Mouse (Mus musculus) bone marrow, adult 2 months (tissue): Measurements from ENCODE around the gene Tmprss3. TPM values are rescaled to one million over a fixed set of nuclear protein-coding genes. Genes with fewer than 3 reads are reported as not detected.

ENCODE experiments used
- H3K27ac ChIP-seq: fragments of 200-500 bp; 2 replicates; pipeline ENCODE4 v1.5.1; 2012; ENCODE audit warnings: low read depth, mild to moderate bottlenecking, control low read depth, inconsistent platforms, low read length; ENCODE audit not compliant: control insufficient read depth, poor library complexity, insufficient read depth
- H3K4me1 ChIP-seq: fragments of 200-500 bp; 2 replicates; pipeline ENCODE4 v1.6.1; 2011; ENCODE audit warnings: low read length; ENCODE audit not compliant: control insufficient read depth, insufficient read depth
- H3K4me3 ChIP-seq: fragments of 200-500 bp; replicated peaks from 2 replicates; pipeline ENCODE3; 2011; ENCODE audit warnings: mild to moderate bottlenecking, low read depth, low read length, control low read depth; ENCODE audit not compliant: control insufficient read depth
- CTCF ChIP-seq: fragments of 200-500 bp; IDR thresholded peaks from 2 replicates; pipeline ENCODE4 v1.5.1; 2011; ENCODE audit warnings: low read length, control low read depth; ENCODE audit not compliant: control insufficient read depth, insufficient read depth
- POLR2A ChIP-seq: fragments of 200-500 bp; IDR thresholded peaks from 2 replicates; pipeline ENCODE4 v1.6.1; 2011; ENCODE audit warnings: low read depth, mild to moderate bottlenecking, control low read depth, low read length, borderline replicate concordance; ENCODE audit not compliant: control insufficient read depth
- WGBS: fragments of 180-500 bp; shearing (Covaris S2); methylation state at CpG from one replicate; pipeline ENCODE4 v1.1.7; 2018; 5-methylcytosine and 5-hydroxymethylcytosine counted together
- polyA plus RNA-seq: library from polyadenylated mRNA; stranded (reverse); fragments of >200 nt; gene quantifications from 2 replicates; pipeline ENCODE4 v1.2.4, GENCODE M21; 2011; ENCODE audit warnings: low replicate concordance; ENCODE audit not compliant: missing spikeins, insufficient read depth, insufficient read length

Tmprss3 gene
- polyA plus RNA-seq, 1 experiment, result 4.2 TPM

DNA sequence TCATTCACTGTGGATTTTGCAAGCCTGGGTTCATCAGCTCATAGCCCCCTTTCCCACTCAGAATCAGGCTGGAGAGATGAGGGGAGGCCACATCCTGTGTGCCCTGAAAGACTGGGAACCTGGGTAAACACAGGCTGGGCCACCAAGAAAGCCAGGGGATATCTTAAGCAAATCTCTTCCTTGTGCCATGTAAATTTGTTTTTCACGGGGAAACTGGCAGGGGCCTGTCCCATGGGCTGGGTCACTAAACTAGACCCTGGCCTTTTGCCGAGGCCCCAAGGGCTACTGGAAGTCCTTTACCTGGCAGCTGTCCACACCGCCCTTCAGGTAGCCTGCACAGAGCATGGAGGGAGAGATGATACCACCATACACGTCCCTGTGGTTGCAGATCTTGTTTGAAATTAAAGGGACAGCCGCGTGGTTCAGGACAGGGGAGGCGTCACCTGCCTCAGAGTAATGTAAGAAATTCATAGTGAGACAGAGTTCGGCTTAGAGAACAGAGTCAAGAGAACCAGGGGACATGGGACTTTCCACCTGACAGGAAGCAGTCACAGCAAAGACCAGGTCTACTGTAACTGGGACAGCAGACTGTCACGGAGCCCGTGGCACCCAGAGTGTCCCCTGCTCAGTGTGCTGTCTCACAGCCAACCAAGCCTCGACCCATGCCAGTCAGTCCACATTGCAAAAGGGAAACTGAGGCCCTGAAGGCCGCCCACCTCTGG, 14.3 kb downstream of the Tmprss3 start:
- Histone ChIP-seq H3K27ac (no peak overlapping the region), H3K4me1 (peaks cover 2% of the 10 kb centered on the region; the same call in 1 of the 2 replicates), H3K4me3 (no peak overlapping the region)
- TF ChIP-seq POLR2A, result no peak
- TF ChIP-seq CTCF, result no peak
- 76% methylated on average over 12 of the region's 12 CpGs for WGBS

DNA sequence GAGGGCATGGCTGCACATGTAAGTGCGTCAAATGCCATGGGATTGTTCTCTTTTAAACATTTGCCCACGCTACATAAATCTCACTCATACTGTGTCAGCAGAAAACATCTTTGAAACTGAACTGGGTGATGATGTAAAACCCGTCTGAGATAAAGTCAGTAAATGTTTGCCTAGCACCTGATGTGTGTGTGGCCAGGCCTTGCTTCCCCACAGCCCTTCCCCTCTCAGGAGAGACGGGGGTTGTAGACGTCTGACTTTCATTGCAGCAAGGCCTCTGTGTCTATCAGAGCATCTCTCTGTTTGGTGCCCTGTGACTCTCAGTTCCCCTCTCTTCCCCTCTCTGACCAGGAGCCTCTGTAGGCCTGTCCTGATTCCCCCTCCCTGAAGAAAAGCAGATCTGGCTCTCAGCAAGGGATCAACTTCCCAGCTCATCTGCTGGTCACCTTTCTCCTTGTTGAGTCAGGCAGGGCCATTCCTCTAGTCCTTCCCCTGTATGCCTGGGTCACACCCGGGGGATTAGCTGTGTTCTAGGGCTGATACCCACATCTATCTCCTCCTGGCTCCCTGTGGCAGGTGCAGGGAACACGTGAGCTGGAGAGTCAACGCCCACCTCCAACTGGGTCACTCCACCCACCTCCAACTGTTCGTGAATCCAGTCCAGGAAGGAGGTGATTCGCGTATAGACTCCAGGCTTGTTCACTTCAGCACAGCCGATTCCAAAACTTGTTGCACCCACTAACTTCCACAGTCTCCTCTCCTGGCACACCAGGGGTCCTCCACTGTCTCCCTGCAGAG, 15.4 kb downstream of the Tmprss3 start:
- 64% methylated on average over 12 of the region's 12 CpGs for WGBS
- TF ChIP-seq CTCF (no peak), POLR2A (no peak)
- Histone ChIP-seq H3K27ac (no peak overlapping the region), H3K4me1 (peaks cover 2% of the 10 kb centered on the region; the same call in 1 of the 2 replicates), H3K4me3 (no peak overlapping the region)

DNA sequence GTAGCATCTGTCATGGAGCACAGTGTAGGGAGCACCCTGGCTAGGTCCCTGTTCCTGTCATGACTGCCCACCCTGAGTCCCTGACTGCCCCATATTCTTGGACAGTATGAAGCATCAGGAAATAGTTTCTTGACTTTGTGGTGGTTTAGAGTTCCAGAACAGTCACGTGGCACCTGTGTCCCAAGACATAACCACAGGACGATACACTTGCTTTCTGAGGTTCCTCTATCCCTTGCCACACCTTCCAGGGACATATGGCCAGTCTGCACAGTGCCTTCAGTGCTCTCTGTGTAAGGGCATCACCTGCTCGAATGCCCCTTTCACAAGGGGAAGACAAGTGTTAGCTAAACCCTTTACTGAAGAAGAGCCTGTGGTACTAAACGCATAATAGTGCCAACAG, 17.3 kb downstream of the Tmprss3 start:
- no peak overlapping the region for H3K4me3 ChIP-seq
- WGBS, result 15% methylated on average over 4 of the region's 4 CpGs
- no peak for TF ChIP-seq POLR2A
- no peak for TF ChIP-seq CTCF
- H3K4me1 ChIP-seq, result peaks cover 4% of the 10 kb centered on the region; the same call in 1 of the 2 replicates
- H3K27ac ChIP-seq, result peak overlapping the region; percentile 22

DNA sequence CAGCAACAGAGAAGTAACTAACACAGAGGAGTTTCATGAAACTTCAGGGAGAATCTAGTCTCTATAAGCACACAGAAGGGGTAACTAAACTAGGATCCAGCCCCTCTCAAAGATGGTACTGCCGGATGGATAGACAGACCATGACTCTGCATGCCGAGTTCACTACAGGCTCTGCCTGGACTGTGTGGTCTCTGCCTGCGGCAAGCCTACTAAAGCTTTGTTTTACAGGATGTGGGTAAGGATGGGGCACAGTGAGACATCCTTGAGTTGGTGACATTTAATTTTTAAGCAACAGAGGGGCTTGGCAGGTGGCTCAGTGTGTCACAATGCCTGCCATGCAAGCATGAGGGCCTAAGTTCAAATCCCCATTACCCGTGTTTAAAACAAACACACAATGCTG, 22.5 kb downstream of the Tmprss3 start:
- Histone ChIP-seq H3K4me3 (no peak overlapping the region), H3K4me1 (peaks cover 2% of the 10 kb centered on the region; the same call in 1 of the 2 replicates), H3K27ac (no peak overlapping the region)
- 22% methylated on average over 4 of the region's 4 CpGs for WGBS
- no peak for TF ChIP-seq POLR2A
- no peak for TF ChIP-seq CTCF

DNA sequence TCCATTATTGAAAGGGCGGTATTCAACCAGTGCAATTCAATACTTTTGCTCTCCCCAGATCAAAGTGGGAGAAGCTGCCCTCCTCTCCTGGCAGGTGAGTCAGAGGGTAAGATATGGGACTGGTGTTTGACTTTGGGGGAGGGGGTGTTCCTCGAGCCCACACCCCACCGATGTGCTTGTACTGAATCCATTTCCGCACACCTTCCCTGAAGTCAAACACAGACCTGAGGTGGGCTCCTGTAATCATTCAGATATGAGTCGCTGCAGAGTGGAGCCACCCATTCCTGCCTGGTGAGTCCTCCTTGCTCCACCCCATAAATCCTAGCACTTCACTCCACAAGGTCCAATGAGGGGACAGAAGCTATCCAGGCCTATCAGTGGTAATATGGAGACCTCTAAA, 29.0 kb downstream of the Tmprss3 start:
- 83% methylated on average over 5 of the region's 5 CpGs for WGBS
- TF ChIP-seq POLR2A, result no peak
- TF ChIP-seq CTCF, result no peak
- Histone ChIP-seq H3K27ac (no peak overlapping the region), H3K4me3 (no peak overlapping the region), H3K4me1 (no peaks in the 10 kb centered on the region)

DNA sequence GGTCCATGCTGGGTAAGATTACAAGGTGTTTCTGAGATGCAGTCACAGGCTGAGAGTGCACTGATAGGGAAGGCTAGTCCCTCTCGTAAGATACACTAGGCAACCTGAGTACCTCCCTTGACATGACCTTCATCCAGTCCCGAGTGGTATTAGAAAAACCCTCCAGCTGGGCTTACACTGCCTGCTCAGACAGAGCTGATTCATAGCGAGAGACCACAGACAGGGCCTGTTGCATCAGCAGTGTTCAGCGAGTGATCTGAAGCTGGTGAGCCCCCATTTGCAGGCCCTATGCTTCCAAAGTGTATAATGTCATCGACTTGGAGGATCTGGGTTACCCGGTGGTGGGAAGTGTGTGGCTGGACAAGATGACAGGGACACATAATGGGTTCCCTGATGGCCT, 33.6 kb downstream of the Tmprss3 start, which contains the start of gene Tff1:
TSS of gene Tff1 (minus strand) at position 151 of the 400 bp plus-strand sequence.
- H3K27ac ChIP-seq, result no peak within 1 kb of the TSS
- no peaks in the 10 kb centered on the region for H3K4me1 ChIP-seq
- 61% methylated on average over 6 of the region's 6 CpGs for WGBS
- TF ChIP-seq CTCF, result no peak
- TF ChIP-seq POLR2A, result no peak
- no peak within 1 kb of the TSS for H3K4me3 ChIP-seq

DNA sequence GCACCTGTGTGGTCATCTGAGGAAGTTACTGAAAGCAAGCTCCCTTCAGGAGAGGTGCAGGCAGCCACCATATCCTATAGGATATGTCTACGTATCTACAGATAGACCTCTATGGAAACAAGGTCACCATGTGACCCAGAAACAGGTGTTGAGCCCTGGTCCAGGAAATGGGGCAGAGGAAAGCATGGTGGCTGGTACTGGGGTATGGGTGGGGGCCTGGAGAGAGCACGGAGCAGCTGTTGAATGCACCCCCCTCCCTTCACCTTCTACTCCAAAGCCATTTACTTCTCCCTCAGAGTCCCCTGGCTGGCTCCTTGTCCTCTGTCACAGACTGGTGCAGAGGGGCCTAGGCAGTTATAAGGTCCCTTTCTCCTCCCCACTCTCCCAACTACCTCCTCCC, 35.0 kb downstream of the Tmprss3 start:
- WGBS, result 60% methylated on average over 2 of the region's 2 CpGs
- Histone ChIP-seq H3K4me1 (no peaks in the 10 kb centered on the region), H3K4me3 (no peak overlapping the region), H3K27ac (no peak overlapping the region)
- TF ChIP-seq CTCF (no peak), POLR2A (no peak)

DNA sequence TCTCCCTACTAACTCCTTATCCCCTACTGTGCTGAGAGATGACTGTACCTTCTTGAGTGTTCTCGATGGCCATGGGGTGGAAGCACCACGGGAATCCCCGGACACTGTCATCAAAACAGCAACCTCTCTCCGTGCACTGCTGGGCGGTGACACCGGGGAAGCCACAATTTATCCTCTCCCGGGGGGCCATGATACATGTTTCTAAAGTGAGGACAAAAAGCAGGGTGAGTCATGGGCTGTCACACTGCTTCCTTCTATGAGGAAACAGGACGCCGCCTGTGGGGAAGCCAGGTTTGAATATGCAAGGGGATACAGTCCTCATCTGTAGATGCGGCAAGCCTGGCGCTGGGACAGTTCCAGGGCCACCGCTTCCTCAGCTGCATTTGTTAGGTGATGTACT, 36.2 kb downstream of the Tmprss3 start:
- Histone ChIP-seq H3K27ac (no peak overlapping the region), H3K4me3 (no peak overlapping the region), H3K4me1 (no peaks in the 10 kb centered on the region)
- 36% methylated on average over 12 of the region's 12 CpGs for WGBS
- no peak for TF ChIP-seq POLR2A

DNA sequence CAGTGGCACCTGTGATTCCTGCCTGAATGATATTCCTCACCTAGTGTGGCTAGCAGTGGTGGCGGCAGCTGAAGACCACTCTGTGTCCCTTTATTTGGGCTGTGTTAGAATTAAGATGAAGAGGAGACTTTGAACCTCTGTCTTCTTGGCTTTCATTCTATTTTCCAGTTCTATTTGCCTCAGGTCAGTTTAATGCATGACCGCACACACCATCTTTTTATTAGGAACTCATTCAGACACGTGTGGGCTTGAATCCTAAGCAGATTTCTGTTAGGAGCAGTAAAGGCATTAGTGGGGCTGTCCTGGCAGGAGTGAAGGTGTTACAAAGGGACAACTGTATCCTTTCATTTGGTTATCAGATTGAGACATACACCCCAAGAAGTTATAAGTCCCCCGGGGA, 38.5 kb downstream of the Tmprss3 start:
- no peak for TF ChIP-seq POLR2A
- TF ChIP-seq CTCF, result no peak
- no peaks in the 10 kb centered on the region for H3K4me1 ChIP-seq
- no peak overlapping the region for H3K4me3 ChIP-seq
- H3K27ac ChIP-seq, result no peak overlapping the region
- 86% methylated on average over 4 of the region's 4 CpGs for WGBS
